Mouse (Mus musculus) heart, adult 2 months (tissue): ENCODE data around the gene Macrod2. TPM values are rescaled to one million over a fixed set of nuclear protein-coding genes. Genes with fewer than 3 reads are reported as not detected.

Experiments
- DNase-seq, 2 experiments: peaks; one replicate each; pipeline ENCODE4 v3.0.0; 2021
- H3K27ac ChIP-seq: fragments of 200-600 bp; 2 replicates; pipeline ENCODE4 v1.8.1; 2022
- H3K27me3 ChIP-seq: fragments of 200-500 bp; 2 replicates; pipeline ENCODE4 v1.6.1; 2012; ENCODE audit warnings: mild to moderate bottlenecking, low read length, inconsistent platforms, mixed read lengths; ENCODE audit not compliant: control insufficient read depth, insufficient read depth
- H3K36me3 ChIP-seq: fragments of 200-500 bp; 2 replicates; pipeline ENCODE4 v1.6.1; 2012; ENCODE audit warnings: low read length, inconsistent platforms; ENCODE audit not compliant: control insufficient read depth, insufficient read depth
- H3K4me1 ChIP-seq: fragments of 200-500 bp; 2 replicates; pipeline ENCODE4 v1.6.1; 2011; ENCODE audit warnings: low read length; ENCODE audit not compliant: control insufficient read depth, insufficient read depth
- H3K4me3 ChIP-seq: fragments of 200-600 bp; 2 replicates; pipeline ENCODE4 v1.8.1; 2022
- H3K79me2 ChIP-seq: fragments of 200-500 bp; replicated peaks from 2 replicates; pipeline ENCODE4 v1.6.1; 2012; ENCODE audit warnings: mild to moderate bottlenecking, inconsistent platforms, low read length, moderate library complexity, mixed read lengths; ENCODE audit not compliant: control insufficient read depth, insufficient read depth
- H3K9ac ChIP-seq: fragments of 200-500 bp; 2 replicates; pipeline ENCODE4 v1.6.1; 2012; ENCODE audit warnings: low read depth, mild to moderate bottlenecking, control low read depth, inconsistent platforms, low read length, mixed read lengths
- CTCF ChIP-seq: fragments of 200-600 bp; IDR thresholded peaks from 2 replicates; pipeline ENCODE4 v1.8.1; 2022; ENCODE audit warnings: antibody characterized with exemption, mild to moderate bottlenecking, moderate library complexity
- EP300 ChIP-seq: fragments of 200-500 bp; IDR thresholded peaks from 2 replicates; pipeline ENCODE4 v1.6.1; 2011; ENCODE audit warnings: low read depth, low read length, control low read depth; ENCODE audit not compliant: insufficient read depth
- POLR2A ChIP-seq: fragments of 200-500 bp; IDR thresholded peaks from 2 replicates; pipeline ENCODE4 v1.6.1; 2011; ENCODE audit warnings: mild to moderate bottlenecking, low read depth, low read length, control low read depth; ENCODE audit not compliant: insufficient read depth
- WGBS: fragments of 180-500 bp; shearing (Covaris S2); methylation state at CpG from one replicate; pipeline ENCODE4 v1.1.7; 2018; 5-methylcytosine and 5-hydroxymethylcytosine counted together
- intact Hi-C: fragments of 180-260 bp; cut with DNase I; formaldehyde crosslinking; loops from one replicate; pipeline ENCODE4 v1.15.1; 2025
- polyA plus RNA-seq: library from polyadenylated mRNA; depleted of rRNA; stranded (reverse); fragments of >200 nt; gene quantifications from 2 replicates; pipeline ENCODE4 v1.2.3, GENCODE M21; 2012
- total RNA-seq, 2 experiments: library from RNA; stranded (reverse); gene quantifications; 2 replicates each; pipeline ENCODE4 v1.2.3; 2021

Gene Macrod2
- total and polyA plus RNA-seq, 3 experiments: 2.3 to 9.7 (median 8.5) TPM

DNA sequence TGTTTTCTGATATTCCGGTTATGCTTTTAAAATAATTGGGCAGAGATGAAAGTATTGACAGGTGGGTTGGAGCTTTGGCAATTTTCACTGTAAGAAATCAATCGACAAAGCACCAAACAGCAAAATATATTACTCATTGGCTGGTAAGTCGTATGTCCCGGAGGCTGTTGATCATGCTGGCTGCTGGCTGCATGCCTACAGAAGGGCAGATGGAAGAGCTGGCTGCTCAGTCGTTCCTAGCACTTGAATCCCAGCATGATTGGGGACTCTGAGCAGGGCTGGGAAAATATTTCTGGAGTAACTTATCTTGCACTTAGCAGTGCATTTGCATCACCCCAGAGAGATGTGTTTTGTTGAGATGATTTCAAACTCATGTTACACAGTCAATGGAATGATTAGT, 1223.1 kb downstream of the Macrod2 start:
- no peak for DNase-seq
- Histone ChIP-seq H3K36me3 (no peaks in the 10 kb centered on the region), H3K27ac (no peak overlapping the region), H3K27me3 (no peaks in the 10 kb centered on the region), H3K79me2 (no peaks in the 10 kb centered on the region), H3K4me3 (no peak overlapping the region), H3K9ac (no peak overlapping the region), H3K4me1 (no peaks in the 10 kb centered on the region)
- TF ChIP-seq EP300: no peak
- no peak for TF ChIP-seq POLR2A
- no peak for TF ChIP-seq CTCF
- intact Hi-C loops: no loop called here
- 59% methylated on average over 5 of the region's 5 CpGs for WGBS

DNA sequence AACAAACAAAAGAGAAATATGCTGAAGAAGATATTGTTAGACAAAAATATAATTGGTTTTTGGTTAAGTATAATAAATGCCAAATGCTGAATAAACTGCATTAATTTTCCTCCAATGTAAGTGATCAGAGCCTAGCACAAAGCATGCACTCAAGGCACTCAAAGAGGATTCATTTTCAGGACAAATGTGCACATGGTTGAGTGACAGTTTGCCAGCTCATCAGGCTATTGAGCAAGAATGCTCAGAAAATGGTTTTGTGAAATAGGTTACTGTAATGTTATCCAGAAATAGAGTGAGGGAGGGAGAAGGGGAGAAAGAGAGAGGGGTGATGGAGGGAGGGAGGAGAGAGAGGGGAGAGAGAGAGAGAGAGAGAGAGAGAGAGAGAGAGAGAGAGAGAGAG, 1268.9 kb downstream of the Macrod2 start:
- intact Hi-C loops: no loop called here
- Histone ChIP-seq H3K27ac (no peak overlapping the region), H3K79me2 (no peaks in the 10 kb centered on the region), H3K27me3 (no peaks in the 10 kb centered on the region), H3K36me3 (no peaks in the 10 kb centered on the region), H3K4me1 (no peaks in the 10 kb centered on the region), H3K9ac (no peak overlapping the region), H3K4me3 (no peak overlapping the region)
- DNase-seq: no peak
- no peak for TF ChIP-seq POLR2A
- no peak for TF ChIP-seq EP300
- no peak for TF ChIP-seq CTCF

DNA sequence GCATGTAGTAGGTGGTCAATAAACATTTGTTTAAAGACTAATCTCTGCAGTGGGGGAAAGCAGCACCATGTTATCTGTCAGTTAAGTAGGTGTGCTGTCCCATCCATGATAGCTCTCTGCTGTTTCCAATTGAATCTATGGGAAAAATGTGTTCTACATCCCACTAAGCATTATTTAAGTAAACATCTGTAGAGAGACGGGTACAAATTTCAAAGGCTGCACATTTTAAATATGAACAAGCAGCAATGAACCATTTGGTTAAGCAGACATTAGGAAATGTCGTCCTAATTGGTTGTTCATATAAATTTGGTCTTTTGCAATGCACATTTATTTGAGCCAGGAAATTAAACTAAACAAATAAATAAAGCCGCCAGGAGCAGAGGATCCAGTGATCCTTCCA, 1277.7 kb downstream of the Macrod2 start:
- Histone ChIP-seq H3K36me3 (no peaks in the 10 kb centered on the region), H3K9ac (no peak overlapping the region), H3K27ac (no peak overlapping the region), H3K4me3 (no peak overlapping the region), H3K4me1 (no peaks in the 10 kb centered on the region), H3K27me3 (no peaks in the 10 kb centered on the region), H3K79me2 (no peaks in the 10 kb centered on the region)
- TF ChIP-seq POLR2A (no peak), EP300 (no peak), CTCF (no peak)
- 79% methylated on average over 3 of the region's 3 CpGs for WGBS
- no peak for DNase-seq
- intact Hi-C loops: no loop called here

DNA sequence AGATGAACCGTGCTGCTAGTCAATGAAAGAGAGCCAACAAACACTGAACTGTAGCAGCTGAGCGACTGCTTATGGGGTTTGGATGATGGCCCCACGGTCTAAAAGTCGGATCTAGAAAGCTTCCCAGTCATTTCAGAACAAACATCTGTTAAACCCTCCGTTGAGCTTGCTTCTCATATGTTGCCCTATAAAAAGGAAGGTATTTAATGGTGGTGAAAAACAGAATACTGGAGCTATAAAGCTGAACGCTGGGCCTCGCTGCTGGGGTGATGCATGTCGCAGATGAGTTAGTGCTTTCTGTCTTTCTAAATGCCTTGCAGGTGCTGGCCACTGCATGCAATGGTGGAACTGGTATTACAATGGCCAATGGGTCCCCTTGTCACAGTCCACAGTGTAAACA, 1278.3 kb downstream of the Macrod2 start:
- no peaks in the 10 kb centered on the region for H3K36me3 ChIP-seq
- H3K9ac ChIP-seq: no peak overlapping the region
- 89% methylated on average over 8 of the region's 8 CpGs for whole genome bisulfite sequencing
- TF ChIP-seq POLR2A (no peak), CTCF (no peak), EP300 (no peak)
- no peak for DNase-seq
- H3K27me3 ChIP-seq: no peaks in the 10 kb centered on the region
- no peak overlapping the region for H3K4me3 ChIP-seq
- no peak overlapping the region for H3K27ac ChIP-seq
- no peaks in the 10 kb centered on the region for H3K4me1 ChIP-seq
- H3K79me2 ChIP-seq: no peaks in the 10 kb centered on the region
- intact Hi-C loops: no loop called here

DNA sequence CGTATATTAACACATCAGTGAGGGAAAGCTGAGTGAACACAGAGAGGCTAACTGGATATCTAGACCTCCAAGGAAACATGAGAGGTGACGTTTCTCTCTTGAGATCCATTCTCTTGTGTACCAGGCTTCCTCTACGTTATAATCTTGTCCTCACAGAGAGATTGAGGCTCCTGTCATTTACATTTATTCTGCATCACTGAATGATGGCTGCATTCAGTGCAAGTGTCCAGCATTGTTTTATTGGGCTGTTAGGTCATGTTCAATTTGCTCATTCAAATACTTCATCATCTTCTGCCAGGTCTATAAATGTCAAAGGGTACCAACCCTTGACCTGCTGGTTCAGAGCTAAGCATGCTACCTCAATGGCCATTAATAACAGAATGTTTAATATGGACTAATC, 1302.4 kb downstream of the Macrod2 start:
- whole genome bisulfite sequencing: 70% methylated on average over 3 of the region's 3 CpGs

DNA sequence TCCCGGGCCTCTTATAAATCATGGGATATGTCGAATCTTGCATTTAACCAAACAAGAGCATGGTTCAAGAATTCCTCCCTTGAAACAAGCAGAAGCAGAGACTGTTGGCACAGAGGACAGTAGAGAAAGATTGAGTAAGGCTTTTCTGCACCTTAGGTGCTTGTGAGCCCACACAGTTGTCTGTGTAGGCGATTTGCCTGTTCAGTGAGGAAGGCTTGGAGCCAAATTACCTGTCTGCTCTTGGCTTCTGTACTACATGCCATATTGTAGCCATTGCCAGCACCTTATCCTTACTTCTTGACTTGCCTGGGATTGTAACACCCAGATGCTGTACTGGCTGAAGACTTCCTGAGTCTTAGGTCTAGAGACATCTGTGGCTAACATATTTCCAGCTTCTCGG, 1303.2 kb downstream of the Macrod2 start:
- WGBS: 75% methylated on average over 4 of the region's 4 CpGs
- H3K27me3 ChIP-seq: no peaks in the 10 kb centered on the region
- no peak overlapping the region for H3K9ac ChIP-seq
- H3K4me3 ChIP-seq: no peak overlapping the region
- no peak overlapping the region for H3K27ac ChIP-seq
- TF ChIP-seq POLR2A (no peak), EP300 (no peak), CTCF (no peak)
- intact Hi-C loops: no loop called here
- H3K36me3 ChIP-seq: no peaks in the 10 kb centered on the region
- no peaks in the 10 kb centered on the region for H3K4me1 ChIP-seq
- no peak for DNase-seq
- H3K79me2 ChIP-seq: no peaks in the 10 kb centered on the region

More for the DNA sequence above, 1302.4 kb downstream of the Macrod2 start:
- no peaks in the 10 kb centered on the region for H3K36me3 ChIP-seq
- no peak overlapping the region for H3K4me3 ChIP-seq
- H3K27ac ChIP-seq: no peak overlapping the region
- H3K79me2 ChIP-seq: no peaks in the 10 kb centered on the region
- H3K4me1 ChIP-seq: no peaks in the 10 kb centered on the region
- H3K9ac ChIP-seq: no peak overlapping the region
- DNase-seq: no peak
- H3K27me3 ChIP-seq: no peaks in the 10 kb centered on the region
- TF ChIP-seq EP300 (no peak), CTCF (no peak), POLR2A (no peak)
- intact Hi-C loops: no loop called here
